Mouse (Mus musculus): Measurements from ENCODE around the gene Gm17622.
A peak's percentile ranks its signal among the peaks of the same experiment; 100 is the strongest.

Gm17622 gene

DNA sequence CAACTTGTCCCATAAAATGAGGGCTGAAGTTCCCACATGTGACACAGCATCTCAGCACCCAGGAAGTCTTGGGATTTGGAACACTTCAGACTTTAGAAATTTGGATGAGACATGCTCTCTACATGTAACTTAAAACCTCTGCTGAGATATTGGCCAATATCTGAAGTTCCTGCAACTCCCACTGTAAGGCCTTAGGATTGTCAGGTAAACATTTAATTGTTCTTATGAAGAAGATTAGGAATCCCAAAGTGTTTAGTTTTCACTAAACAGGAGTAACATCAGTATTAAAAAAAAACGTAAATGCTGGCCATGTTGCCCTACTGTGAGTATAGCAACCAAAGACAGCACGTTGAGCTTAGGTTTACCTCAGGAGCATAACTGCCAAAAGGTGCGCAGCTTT, at the start of gene Gm17622:
Gene Gm17622 (plus strand): TSS at position 301 of the 400 bp plus-strand sequence.
- DNase-seq: no peak

DNA sequence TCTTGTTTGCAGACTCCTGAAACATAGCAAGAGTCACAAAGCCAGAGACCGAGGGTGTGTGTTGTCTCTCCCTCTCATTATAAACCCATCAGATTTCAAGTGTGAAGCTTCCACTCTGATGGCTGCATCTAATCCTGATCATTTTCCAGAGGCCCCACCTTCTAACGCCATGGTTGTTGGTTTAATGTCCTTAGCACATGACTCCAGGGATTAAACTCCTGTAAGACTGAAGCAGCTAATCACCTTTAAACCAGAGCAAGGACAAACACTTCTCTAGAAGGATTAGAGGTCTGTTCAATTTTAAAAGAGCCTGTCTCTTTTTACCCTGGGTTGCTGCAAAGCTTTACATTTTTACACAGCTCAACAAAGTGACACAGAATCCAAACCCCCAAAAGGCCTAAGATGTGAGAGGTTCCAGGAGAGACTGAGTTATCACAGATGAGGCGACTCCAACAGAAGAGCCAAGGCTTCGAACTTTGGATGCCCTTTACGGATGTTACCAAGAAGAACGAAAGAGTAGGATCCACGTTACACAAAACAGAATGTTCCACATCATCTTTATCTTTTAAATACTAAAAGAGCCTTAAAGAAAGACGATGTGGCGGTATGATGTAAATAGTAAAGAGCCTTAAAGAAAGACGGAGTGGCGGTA, 40.2 kb upstream of the Gm17622 start:
- DNase-seq: no peak

DNA sequence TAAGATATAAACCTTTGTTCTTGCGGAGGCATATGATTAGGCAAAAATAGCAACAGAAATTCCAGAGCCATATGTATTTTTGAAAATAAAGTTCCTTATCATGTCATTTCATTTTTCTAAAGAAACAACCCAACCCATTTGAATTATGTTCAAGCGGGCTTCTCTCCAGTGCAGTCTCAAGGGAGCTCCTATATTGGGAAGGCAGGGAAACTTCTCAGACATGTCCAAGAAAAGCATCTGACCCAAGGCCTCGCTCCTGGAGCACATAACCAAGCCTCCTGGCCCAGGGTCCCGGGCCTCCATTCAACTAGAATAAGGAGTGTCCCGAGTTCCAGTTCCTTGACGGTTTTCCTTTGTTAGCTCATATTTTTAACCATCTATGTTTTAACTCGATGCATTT, 39.7 kb upstream of the Gm17622 start:
- DNase-seq: no peak

DNA sequence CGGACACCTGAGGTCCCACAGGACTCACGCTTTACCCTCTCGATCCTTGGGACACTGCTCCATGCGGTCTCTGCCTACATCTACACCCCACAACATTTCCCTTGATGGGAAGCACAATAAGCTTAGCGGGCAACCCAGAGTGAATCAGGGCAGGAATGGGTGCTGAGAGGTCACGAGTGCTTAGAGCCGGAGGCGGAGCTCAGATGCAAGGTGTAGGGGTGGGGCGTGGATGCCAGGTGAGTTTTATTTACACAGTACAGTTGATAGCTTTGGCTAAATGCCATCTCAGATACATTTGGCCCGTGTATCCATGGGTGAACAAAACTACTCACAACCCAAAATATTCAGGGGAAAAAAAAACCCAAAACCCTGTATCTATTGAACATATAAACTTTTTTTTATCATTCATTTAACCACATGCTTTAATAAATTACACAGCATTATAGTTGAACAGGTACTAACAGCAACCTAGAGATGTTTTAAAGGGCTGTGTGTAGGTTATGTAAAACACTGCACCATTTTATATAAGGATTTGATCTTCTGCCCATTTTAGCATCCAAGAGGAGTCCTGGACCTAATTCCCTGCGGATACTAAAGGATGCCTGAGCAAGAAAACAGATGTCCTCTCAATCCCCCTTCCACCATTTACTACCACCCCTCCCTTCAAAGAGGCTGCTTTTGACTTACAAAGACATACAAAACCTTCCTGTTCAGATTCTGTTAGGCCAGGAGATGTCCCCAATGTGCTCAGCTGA, 39.0 kb upstream of the Gm17622 start:
- no peak for DNase-seq

DNA sequence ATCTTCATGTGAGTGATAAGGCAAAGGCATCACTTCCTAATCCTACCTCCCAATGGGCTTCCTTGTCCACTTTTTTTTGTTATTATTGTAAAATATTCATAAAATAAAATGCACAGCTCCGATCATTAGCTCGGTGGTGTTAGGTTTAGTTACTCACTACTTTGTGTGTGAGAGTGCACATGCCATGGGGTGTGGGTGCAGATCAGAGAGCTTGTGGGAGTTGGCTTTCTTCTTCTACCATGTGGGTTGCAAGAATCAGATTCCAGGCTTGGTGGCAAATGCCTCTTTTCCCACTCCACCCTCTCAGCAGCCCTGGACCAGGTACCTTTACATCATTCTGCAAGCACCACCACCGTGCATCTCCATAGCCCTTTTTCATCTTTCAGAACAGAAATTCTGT, 37.9 kb upstream of the Gm17622 start:
- DNase-seq: no peak

DNA sequence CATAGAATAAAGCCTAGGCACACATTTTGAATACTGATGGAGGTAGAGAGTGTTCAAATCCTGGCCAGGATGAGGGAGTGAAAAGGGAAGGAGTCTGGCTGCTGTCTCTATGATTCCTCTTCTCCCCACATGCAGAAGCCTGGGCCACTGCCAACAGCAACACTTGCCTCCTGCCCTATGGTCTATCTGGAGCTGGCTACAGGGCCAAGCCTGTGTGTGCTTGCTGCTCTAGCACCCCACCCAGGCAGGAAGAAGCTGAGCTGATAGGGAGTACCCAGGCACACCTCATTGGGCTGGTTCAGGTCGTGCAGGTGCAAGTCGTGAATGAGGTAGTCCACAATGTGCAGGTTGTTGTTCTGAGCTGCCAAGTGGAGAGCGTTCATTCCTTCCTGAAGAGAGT, 36.2 kb upstream of the Gm17622 start:
- DNase-seq: no peak

DNA sequence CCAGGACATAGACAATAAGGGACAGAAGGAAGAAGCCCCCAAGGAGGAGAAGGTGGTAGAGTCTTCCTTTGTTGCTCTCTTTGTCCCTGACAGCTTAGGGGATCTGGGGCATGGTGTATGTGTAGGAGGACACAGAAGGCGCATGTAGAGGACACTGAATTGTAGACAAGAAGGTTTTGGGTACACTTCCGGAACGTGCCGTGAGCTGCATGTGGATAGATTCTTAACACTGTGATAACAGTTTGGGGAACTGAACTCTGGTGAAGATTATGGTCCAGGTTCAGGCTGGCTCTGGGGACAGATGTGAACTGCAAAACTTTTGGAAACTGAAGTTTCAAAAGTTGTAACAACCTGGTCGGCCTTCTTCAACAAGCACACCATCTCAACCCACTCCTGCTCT, 33.0 kb upstream of the Gm17622 start:
- no peak for DNase-seq

DNA sequence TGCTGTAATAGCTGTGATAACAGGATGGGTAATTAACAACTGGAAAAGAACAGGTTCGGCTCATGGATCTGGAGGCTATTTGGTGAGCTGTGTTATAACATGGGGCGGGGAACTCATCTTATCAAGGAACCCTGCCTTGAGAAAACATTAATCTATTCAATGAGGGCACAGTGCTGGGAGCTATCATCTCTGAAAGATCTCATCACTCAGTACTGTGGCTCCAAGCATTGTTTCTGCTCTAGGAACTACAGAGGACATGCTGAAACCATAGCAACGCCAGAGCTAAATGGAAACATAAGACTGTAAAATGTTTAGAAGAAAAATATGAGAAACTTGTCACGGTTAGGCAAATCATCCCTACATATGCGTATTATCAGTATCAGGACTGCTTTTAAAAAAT, 32.5 kb upstream of the Gm17622 start:
- no peak for DNase-seq

DNA sequence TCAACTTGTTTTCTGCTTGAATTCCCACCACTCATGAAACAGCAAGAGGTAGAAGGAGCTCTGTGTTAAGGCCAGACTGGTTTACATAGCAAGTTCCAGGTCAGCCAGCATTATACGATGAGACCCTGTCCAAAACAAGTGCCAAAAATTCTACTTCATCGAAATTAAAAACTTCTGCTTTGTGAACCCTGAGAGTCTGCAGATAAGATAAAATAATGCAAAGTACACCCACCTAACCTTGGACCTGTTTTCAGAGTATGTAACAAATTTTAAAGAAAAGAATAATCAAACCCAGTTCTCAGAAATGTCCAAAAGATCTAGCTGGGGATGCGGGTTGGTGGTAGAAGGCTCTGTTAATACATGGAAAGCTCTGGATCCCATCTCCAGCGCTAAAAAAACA, 31.9 kb upstream of the Gm17622 start:
- DNase-seq: no peak

DNA sequence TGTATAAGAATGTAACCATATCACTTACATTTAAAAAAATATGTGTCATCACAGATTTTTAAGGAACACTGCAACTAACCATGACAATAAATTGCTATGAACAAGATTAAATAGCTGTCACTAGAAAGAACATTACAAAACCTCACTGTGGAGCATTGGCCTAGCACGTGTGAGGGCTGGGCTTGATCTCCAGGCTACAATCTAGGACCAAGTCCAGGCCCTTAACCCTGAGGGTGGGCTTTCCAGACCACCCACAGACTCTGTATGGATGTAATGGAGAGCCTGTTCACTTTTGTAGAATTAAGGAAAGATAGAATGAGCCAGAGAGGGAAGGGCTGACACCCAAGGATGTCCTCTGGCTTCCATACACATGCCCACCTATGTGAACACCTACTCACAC, 27.9 kb upstream of the Gm17622 start:
- no peak for DNase-seq

DNA sequence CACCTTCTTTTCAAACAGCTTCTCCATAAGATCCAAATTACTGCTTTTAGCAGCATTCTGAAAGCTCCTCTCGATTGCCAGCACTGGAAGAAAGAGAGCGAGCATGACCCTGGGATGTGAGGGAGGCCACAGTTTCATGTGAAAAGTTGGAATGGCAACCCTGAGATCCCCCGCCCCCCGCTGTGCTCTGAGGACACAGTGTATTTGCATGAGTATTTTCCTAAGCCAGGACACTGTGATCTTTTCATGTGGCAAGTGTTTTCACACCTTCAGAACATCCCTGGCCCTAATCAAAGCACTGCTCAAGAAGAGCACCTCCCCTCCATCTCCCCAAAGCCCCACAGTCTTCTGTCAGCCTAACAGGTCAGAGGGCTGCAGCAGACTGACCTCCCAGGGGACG, 25.2 kb upstream of the Gm17622 start:
- no peak for DNase-seq

DNA sequence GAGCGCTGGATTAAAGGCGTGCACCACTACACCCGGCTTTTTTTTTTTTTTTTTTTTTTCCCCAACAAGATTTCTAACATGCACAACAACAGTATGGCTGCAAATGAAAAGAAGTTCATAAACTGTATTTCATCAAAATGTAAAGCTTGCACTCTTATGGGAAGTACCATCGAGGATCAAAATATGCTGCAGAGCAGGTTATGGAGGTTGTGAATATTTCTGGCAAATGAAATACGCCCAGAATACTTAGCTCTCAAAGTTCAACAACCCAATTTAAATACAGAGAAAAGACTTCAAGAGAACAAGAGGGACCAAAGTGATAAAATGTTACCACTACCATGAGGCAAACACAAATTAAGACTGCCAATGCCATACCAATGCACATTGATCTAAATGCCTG, 21.9 kb upstream of the Gm17622 start:
- DNase-seq: no peak

DNA sequence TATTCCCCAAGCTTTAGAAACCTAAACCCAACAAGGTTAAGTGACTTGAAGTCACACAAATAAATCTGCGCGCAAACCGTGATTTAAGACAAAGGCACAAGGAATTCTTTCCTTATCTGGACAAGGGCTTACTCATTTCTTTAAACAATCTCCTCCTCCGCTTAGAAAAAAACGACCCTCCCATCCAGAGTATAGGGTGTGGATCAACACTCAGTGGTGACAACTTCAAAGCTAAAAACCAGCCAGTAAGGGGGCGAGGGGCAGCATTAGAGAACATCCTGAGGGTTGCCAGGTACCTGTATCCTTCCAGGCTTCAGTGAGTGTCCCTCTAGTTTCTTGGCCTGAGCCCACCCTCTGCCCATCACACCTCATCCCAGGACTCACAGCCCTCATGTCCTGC, 20.0 kb upstream of the Gm17622 start:
- DNase-seq: no peak

DNA sequence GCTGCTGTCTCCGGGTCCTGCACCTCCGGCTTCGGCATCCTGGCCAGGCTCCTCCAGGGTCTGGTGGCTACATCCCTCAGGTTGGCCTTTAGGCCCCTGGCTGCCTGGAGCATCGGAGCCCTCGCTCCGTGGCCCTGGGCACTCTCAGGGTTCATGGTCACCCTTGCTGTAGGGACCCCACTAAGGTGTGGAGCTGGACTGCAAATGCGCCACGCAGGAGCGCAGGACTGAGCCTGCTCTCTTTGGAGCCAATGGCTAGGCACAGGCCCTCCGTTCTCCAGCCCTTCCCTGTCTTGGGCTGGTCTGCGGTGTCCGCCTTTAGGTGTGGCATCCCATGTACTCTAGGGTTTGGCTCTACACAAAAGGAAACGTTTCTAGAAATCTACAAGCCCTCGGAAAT, 19.6 kb upstream of the Gm17622 start, which contains the start of gene Ankdd1b:
Gene Ankdd1b (minus strand): TSS at position 242 of the 400 bp plus-strand sequence.
- DNase-seq: no peak

DNA sequence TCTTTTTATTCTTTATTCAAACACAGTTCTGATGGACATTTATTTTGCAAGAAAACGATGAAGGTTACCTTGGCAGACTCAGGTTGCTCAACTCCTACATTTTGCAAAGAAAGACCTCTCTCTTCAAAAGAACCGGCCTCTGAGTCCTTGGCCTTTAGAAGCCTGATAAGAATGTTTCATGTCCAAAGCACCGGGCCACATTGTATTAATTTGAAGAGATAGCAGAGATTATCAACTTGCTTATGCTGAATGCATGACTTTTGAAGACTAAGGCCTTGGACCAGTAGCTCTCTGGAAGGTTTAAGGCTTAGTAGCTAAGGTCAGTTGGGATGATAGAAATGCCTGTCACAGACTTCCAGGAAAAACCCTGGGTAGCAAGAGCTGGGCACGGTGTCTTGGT, 13.3 kb upstream of the Gm17622 start:
- DNase-seq: no peak

DNA sequence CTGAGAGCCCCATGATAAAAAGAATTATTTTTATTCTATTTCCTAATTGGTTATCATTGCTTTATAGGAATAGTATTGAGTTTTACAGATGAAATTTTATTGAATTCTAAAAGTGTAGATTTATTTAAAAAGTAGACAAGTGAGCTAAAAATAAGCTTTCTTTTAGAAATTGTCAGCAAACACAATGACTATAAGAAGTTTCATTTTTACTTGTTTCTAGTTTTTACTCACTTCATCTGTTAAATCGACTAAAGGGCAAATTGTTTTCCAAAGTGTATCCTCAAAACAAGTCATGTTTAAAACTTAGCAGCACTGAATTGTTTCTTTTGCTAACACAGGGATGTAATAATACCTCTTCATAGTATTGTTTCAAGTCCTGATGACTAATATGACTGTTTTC, 11.5 kb upstream of the Gm17622 start:
- no peak for DNase-seq

DNA sequence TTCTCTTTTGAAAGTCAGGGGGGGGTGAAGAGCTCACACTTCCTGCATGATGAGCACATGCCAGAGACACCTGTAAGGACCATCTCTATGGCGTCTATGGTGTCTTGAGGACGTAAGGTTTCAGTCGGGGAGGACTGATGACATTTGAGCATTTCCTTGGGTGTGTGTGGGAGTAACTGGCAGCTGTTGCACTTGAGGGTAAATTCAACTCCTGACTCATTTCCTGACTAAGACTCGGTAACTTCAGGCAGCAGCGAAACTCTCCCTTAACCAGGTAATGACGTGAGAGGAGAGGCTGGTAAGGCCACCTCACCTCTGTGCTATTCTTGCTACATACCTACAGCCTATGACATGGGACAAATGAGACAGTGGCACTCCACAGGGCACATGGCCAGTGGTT, 3.3 kb upstream of the Gm17622 start:
- no peak for DNase-seq

DNA sequence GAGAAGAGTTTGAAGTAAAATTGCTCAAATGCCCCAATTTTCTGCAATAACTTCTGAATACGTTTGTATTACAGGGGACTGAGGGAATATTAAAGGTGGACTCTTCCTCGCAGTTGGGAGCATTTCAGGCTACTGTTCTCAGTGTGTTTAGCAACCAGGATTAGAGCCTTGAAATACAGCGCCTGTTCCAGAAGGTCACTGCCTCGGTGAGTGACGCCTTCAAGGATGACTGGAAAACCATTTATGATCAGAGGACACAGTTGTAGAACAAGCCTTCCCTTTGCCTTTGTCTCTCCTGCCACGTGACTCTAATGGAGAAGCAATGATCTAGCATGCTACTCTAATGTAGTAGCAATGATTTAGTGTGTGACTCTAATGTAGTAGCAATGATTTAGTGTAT, 2.6 kb upstream of the Gm17622 start:
- DNase-seq: no peak

DNA sequence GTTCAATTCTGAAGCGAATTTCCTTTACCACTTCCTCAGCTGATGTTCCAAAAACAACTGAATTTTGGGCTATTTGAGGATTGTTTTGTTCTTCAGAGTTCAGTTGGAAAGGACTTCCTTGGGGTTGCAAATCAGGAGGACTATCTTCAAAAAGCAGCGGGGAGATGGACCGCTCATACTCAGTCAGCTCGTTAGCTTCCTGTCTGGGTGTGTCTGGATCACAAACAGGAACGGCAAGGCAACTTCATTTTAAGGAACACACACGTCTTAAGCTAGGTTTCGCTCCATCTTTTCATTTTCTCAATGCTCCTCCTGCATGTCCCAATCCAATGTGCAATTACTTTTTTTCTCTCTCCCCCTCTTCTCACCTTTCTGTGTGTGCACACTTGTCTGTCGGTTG, 6.1 kb downstream of the Gm17622 start:
- DNase-seq: no peak

DNA sequence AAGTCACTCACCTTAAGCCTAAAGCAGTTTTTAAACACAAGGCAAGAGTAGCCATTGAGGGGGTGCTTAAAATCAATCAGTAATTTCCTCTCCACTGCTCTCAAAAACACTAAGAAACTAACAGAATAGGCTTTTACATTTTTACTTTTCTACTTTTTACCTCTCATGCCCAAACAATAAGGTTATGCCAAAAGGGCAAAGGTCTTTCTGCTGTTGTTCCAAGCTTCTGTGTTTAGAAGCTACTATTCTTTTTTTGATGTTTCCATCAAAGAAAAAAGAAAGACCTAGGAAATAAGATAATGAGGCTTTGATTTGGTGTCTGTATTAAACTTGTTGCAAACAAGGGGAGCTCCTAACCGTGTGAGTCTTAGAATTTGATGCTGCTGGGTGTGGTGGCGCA, 9.4 kb downstream of the Gm17622 start:
- DNase-seq: no peak

DNA sequence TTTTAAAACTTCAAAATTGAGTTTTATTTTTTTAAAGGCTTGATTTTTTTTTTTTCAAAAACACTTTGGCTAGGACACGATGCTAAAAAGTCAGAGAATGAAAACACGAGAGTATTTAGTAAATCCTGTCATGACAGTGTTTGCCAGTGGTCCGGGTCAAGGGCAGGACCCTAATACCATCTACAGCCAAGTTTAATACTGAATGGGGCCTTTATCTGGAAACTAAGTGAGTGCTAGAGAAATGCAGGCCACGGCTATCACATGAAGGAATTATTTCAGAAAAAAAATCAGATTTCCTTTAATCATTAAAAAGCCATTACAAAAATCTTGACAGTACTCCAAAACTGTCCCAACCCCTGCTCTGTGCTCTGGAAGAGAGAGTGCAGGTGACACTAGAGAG, 15.1 kb downstream of the Gm17622 start:
- DNase-seq: no peak

DNA sequence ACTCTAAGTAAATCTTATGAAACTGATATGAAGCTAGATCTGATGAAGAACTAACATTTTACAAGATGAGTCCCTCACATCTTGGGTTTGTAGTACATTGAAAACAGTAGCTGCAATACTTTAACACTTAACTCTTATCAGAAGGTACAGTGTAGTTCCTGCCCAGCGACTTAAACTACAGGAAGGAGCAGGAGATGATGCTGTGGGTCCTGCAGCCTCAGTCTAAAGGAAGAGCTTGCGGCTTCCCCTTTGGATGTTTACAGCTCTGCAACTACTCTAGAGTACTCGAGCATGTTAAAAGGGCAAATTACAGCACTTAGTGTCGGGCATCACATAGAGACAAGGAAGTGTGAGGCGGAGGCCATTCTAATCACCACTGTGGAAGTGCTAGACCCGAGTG, 15.8 kb downstream of the Gm17622 start:
- no peak for DNase-seq

DNA sequence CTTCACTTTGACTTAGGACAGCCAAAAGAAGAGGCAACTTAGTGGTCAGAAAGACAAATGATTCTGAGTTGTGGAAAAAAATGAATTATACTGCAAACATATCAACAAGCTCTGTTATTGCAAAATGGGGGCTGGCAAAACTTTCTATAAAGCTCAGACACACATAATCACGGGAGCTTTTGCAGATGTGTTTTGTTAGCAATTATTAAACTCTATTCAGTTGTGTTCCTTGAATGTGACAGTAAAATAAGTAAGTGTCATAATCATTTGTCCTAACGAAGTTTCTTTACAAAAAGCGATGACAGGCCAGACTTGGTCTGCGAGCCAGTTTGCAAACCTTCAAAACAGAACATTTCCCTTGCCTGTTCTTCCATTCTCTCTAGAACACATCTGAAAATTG, 17.0 kb downstream of the Gm17622 start:
- no peak for DNase-seq

DNA sequence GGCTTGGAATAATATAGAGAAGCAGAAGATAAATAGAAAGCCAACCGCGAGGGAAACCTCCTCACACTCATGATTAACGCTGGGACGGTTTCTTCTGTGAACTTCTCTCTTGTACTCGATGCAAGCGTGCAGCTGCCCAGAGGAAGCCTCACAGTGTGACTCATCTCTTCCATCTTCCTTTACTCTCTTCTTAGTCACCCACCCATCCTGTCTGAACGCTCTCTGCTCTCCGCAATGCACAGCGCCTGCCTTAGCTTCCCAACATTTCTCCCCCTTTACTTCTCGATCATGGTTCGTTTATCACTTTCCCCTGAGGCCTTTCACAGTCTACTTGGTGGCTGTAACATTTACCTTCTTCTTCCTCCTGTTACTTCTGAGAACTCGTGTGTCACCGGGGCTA, 20.1 kb downstream of the Gm17622 start:
- DNase-seq: peak; percentile 12

DNA sequence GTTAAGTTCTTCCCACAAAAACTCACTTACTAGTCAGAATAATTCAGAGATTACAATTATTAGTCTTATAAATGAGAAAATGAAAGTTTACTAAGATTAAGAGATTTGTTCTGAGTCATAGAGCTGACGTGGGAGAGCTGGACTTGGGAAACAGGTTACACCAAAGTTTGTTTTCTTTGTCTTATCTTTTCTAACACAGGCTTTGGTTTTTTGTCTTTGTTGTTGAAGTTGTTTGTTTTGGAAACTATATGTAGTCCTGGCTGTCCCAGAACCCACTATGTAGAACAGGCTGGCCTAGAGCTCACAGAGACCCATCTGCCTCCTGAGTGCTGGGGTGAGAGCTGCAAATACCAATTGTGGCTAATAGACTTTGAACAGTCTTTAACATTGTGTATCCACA, 20.7 kb downstream of the Gm17622 start:
- no peak for DNase-seq
